Mouse (Mus musculus): ENCODE results near the gene Kctd15. TPM values are rescaled to one million over a fixed set of nuclear protein-coding genes. Genes with fewer than 3 reads are reported as not detected.

The Kctd15 gene
- polyA plus RNA-seq (2014; fragmentation: Nextera tagmentation; extraction: Ambion mirVana) = 4.3 and 4.9 TPM in 2 replicates

DNA sequence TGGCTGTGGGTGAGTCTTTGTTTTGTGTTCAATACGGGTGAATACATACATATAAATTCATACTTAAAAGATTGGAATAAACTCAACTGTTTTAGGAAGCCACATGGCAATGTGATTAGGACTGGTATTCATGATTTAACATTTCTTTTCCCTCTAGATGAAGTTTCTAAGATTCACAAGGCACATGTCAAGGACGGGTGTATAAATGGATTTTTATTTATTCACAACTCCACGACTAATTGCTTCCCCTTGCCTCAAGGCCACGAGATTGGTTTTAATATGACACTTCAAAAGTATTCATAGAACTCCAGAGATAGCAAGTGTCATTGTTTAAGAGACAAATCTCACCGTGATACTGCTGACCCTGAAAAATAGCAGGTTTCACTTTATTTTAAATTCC lies at the start of gene Kctd15:
Kctd15 (minus strand) TSS at position 101 of the 400 bp plus-strand sequence.
- ATAC-seq (replicated peaks; ENCODE audit: low FRiP score) (no peak), DNase-seq (ENCODE audit: low spot score) (no peak)
- H3K9ac ChIP-seq (ENCODE audit: low read depth, low read length) = peak within 1 kb of the TSS; percentile 60; the same call in 1 of the 2 replicates
- no peaks in the 10 kb centered on the region for H3K36me3 ChIP-seq (ENCODE audit: control insufficient read depth, insufficient read depth, low read length)
- H3K27me3 ChIP-seq (replicated peaks; ENCODE audit: control insufficient read depth, insufficient read depth, low read length) = peaks cover 47% of the 10 kb centered on the region
- peak within 1 kb of the TSS; percentile 80; the same call in 1 of the 2 replicates for H3K27ac ChIP-seq (ENCODE audit: low read depth, low read length)
- no peaks in the 10 kb centered on the region; the same call in 1 of the 2 replicates for H3K4me1 ChIP-seq (replicated peaks; ENCODE audit: control insufficient read depth, insufficient read depth, low read length)
- peak within 1 kb of the TSS; percentile 75 for H3K4me2 ChIP-seq
- H3K4me3 ChIP-seq (ENCODE audit: low read depth, low read length) = peak within 1 kb of the TSS; percentile 60
- WGBS = 63% methylated on average over 5 of the region's 5 CpGs
- no peaks in the 10 kb centered on the region for H3K9me3 ChIP-seq (ENCODE audit: control insufficient read depth, low read length)

DNA sequence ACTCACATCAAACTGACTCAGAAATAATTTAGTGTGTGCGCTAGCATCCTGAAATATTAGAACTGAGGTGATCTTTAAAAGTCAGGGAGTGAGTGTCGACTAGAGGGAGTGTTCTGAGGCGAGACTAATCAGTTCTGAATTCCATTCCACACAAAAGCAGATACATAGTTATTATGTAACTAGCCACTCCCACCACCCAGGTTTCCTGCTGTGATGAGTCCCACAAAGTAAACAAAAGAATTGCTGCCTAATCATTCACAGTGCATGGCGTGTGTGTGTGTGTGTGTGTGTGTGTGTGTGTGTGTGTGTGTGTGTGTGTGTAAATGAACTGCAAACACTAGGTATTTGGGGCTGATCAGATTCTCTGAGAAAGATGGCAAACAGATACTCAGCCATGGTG lies 47.9 kb upstream of the Kctd15 start:
- H3K4me3 ChIP-seq (ENCODE audit: low read depth, low read length) = no peak overlapping the region
- no peaks in the 10 kb centered on the region for H3K4me1 ChIP-seq (replicated peaks; ENCODE audit: control insufficient read depth, insufficient read depth, low read length)
- H3K36me3 ChIP-seq (ENCODE audit: control insufficient read depth, insufficient read depth, low read length) = no peaks in the 10 kb centered on the region
- no peak overlapping the region for H3K4me2 ChIP-seq
- no peak for ATAC-seq (replicated peaks; ENCODE audit: low FRiP score)
- H3K27me3 ChIP-seq (replicated peaks; ENCODE audit: control insufficient read depth, insufficient read depth, low read length) = no peaks in the 10 kb centered on the region
- WGBS = 47% methylated on average over 4 of the region's 4 CpGs
- no peaks in the 10 kb centered on the region; the same call in 1 of the 2 replicates for H3K9me3 ChIP-seq (ENCODE audit: control insufficient read depth, low read length)
- H3K9ac ChIP-seq (ENCODE audit: low read depth, low read length) = no peak overlapping the region
- H3K27ac ChIP-seq (ENCODE audit: low read depth, low read length) = no peak overlapping the region
- no peak for DNase-seq (ENCODE audit: low spot score)

DNA sequence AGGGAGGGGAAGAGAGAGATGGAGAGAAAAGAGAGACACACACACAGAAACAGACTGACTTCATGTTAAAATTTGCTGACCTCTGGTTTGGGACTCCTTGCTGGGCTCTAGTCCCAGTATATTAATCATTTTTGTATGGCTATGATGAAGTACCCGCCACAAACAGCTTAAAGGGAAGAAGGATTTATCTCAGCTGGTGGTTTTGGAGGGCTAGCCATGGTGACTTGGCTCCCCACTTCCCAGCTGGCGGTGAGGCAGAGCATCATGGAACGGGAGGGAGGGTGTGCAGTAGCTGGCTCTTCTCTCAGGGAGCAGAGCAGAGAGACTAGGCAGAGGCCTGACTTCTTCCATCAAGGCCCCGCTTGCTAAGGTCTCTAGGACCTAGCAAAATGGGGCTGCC lies 46.9 kb upstream of the Kctd15 start:
- no peak for ATAC-seq (replicated peaks; ENCODE audit: low FRiP score)
- WGBS = 51% methylated on average over 4 of the region's 4 CpGs
- Histone ChIP-seq H3K27ac (ENCODE audit: low read depth, low read length) (no peak overlapping the region), H3K4me1 (replicated peaks; ENCODE audit: control insufficient read depth, insufficient read depth, low read length) (no peaks in the 10 kb centered on the region), H3K27me3 (replicated peaks; ENCODE audit: control insufficient read depth, insufficient read depth, low read length) (no peaks in the 10 kb centered on the region), H3K9me3 (ENCODE audit: control insufficient read depth, low read length) (no peaks in the 10 kb centered on the region; the same call in 1 of the 2 replicates), H3K4me3 (ENCODE audit: low read depth, low read length) (no peak overlapping the region), H3K36me3 (ENCODE audit: control insufficient read depth, insufficient read depth, low read length) (no peaks in the 10 kb centered on the region), H3K4me2 (no peak overlapping the region), H3K9ac (ENCODE audit: low read depth, low read length) (no peak overlapping the region)
- DNase-seq (ENCODE audit: low spot score) = no peak

DNA sequence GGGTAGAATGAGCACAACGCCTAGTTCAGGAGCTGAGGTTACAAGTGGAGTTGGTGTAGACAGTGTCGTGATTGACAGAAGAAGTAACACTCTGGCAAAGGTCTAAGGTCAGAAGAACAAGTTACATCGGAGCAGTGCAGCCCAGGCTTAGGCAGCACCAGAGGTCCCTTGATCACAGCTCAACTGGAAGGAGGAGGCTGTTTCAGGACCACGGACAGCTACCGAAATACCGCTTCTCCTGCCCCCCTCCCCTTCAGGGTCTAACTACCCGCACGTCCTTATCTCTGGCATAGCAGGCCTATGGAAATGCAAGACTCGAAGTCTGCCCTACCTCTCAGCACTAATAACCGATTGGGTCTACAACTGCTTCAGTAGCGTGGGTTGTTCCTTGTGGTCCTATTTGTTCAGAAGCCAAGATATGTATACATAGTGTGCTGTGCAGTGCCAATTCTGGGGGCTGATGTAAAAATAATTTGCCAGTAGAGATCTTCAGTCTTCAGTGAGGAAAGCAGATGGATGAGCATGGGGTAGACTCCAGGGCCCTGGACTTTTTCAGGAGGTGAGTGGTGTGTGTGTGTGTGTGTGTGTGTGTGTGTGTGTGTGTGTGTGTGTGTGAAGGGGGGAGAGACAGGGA lies 46.3 kb upstream of the Kctd15 start:
- peak; percentile 63 for DNase-seq (ENCODE audit: low spot score)
- Histone ChIP-seq H3K4me3 (ENCODE audit: low read depth, low read length) (no peak overlapping the region), H3K27me3 (replicated peaks; ENCODE audit: control insufficient read depth, insufficient read depth, low read length) (no peaks in the 10 kb centered on the region), H3K9me3 (ENCODE audit: control insufficient read depth, low read length) (no peaks in the 10 kb centered on the region; the same call in 1 of the 2 replicates), H3K36me3 (ENCODE audit: control insufficient read depth, insufficient read depth, low read length) (no peaks in the 10 kb centered on the region), H3K27ac (ENCODE audit: low read depth, low read length) (no peak overlapping the region), H3K4me2 (no peak overlapping the region), H3K9ac (ENCODE audit: low read depth, low read length) (no peak overlapping the region), H3K4me1 (replicated peaks; ENCODE audit: control insufficient read depth, insufficient read depth, low read length) (no peaks in the 10 kb centered on the region)
- 14% methylated on average over 11 of the region's 11 CpGs for WGBS
- ATAC-seq (replicated peaks; ENCODE audit: low FRiP score) = no peak

DNA sequence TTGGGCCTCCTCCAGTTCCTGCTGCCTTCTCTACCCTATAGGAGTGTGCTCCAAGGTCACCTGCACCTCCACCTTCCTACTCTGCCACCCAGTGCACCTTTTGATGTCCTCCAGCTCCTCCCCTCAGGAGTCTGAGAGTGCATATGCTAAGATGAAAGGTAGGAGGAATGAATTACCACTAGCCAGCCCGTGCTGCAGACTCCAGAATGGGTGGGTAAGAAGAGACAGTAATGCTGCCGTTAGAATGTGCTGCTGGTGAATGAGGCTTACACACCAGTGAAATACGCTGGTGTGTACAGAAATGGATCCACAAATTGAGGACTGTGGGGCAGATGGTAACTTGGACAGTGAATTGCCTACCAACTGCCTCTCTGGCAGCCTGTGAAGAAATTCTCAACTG lies 43.4 kb upstream of the Kctd15 start:
- Histone ChIP-seq H3K36me3 (ENCODE audit: control insufficient read depth, insufficient read depth, low read length) (no peaks in the 10 kb centered on the region), H3K27me3 (replicated peaks; ENCODE audit: control insufficient read depth, insufficient read depth, low read length) (no peaks in the 10 kb centered on the region), H3K27ac (ENCODE audit: low read depth, low read length) (no peak overlapping the region), H3K9ac (ENCODE audit: low read depth, low read length) (no peak overlapping the region), H3K4me3 (ENCODE audit: low read depth, low read length) (no peak overlapping the region), H3K4me2 (no peak overlapping the region), H3K4me1 (replicated peaks; ENCODE audit: control insufficient read depth, insufficient read depth, low read length) (no peaks in the 10 kb centered on the region), H3K9me3 (ENCODE audit: control insufficient read depth, low read length) (no peaks in the 10 kb centered on the region)
- WGBS = 68% methylated on average over 3 of the region's 3 CpGs
- no peak for DNase-seq (ENCODE audit: low spot score)
- no peak for ATAC-seq (replicated peaks; ENCODE audit: low FRiP score)

DNA sequence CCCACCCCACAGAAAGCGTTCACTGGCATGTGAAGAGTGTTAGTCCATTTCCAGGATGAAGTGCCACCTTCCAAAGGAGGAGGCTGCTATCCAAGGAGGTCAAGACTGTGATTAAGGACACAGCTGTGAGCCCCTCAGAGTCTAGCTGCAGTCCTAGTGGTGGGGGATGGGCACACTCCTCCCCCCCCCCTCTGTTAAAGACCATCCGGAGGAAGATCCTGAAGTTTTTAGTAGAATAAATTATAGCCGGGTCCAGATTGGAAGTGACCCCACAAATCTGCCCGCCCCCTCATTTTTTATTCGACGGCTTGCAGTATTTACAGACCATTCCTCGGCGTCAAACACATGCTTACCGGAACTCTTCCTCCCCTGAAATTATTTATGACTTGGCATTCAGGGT lies 41.7 kb upstream of the Kctd15 start:
- no peak for DNase-seq (ENCODE audit: low spot score)
- no peaks in the 10 kb centered on the region for H3K4me1 ChIP-seq (replicated peaks; ENCODE audit: control insufficient read depth, insufficient read depth, low read length)
- no peaks in the 10 kb centered on the region for H3K27me3 ChIP-seq (replicated peaks; ENCODE audit: control insufficient read depth, insufficient read depth, low read length)
- no peak for ATAC-seq (replicated peaks; ENCODE audit: low FRiP score)
- H3K27ac ChIP-seq (ENCODE audit: low read depth, low read length) = no peak overlapping the region
- no peak overlapping the region for H3K4me2 ChIP-seq
- H3K9me3 ChIP-seq (ENCODE audit: control insufficient read depth, low read length) = no peaks in the 10 kb centered on the region
- WGBS = 83% methylated on average over 9 of the region's 9 CpGs
- no peak overlapping the region for H3K9ac ChIP-seq (ENCODE audit: low read depth, low read length)
- no peak overlapping the region for H3K4me3 ChIP-seq (ENCODE audit: low read depth, low read length)
- H3K36me3 ChIP-seq (ENCODE audit: control insufficient read depth, insufficient read depth, low read length) = no peaks in the 10 kb centered on the region

DNA sequence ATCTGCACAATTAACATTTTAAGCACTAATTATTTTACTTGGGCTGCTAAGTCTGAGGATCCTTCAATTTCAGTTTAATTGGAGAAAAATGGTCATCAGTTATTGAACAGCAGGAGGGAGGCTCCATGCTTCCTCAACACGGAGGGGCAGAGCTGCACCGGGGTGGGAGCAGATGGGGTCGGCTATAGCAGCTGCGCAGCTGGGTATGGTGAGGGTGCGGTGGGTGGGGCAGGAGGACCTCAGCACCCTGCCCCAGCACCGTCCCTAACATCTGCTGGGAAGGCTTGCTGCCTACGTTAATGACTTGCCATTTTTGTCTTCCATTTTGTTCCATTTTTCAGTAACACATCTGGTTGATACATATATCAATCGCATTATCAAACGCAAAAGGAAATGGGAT lies 39.6 kb upstream of the Kctd15 start:
- no peak overlapping the region for H3K9ac ChIP-seq (ENCODE audit: low read depth, low read length)
- no peaks in the 10 kb centered on the region for H3K9me3 ChIP-seq (ENCODE audit: control insufficient read depth, low read length)
- no peaks in the 10 kb centered on the region for H3K36me3 ChIP-seq (ENCODE audit: control insufficient read depth, insufficient read depth, low read length)
- ATAC-seq (replicated peaks; ENCODE audit: low FRiP score) = no peak
- H3K27me3 ChIP-seq (replicated peaks; ENCODE audit: control insufficient read depth, insufficient read depth, low read length) = no peaks in the 10 kb centered on the region
- no peaks in the 10 kb centered on the region for H3K4me1 ChIP-seq (replicated peaks; ENCODE audit: control insufficient read depth, insufficient read depth, low read length)
- H3K4me2 ChIP-seq = no peak overlapping the region
- no peak overlapping the region for H3K4me3 ChIP-seq (ENCODE audit: low read depth, low read length)
- 69% methylated on average over 9 of the region's 9 CpGs for WGBS
- DNase-seq (ENCODE audit: low spot score) = no peak
- no peak overlapping the region for H3K27ac ChIP-seq (ENCODE audit: low read depth, low read length)

DNA sequence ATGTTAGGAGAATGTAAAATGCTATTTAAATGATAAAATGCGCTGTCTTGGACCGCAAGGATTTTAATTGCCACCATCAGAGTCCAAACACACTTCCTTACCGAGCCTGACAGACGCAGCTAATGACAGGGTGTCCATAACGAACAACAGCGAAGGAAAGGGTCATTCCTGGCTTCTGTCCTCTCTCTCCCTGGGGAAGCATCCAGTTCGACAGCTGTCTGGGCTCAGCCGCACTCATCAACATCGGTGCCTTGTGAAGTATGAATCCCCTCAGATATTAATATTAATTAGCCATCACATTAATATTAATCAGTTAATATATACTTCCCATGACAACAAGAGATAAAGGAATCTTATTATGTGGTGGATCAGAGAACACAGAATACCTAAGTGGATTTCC lies 38.4 kb upstream of the Kctd15 start:
- H3K4me3 ChIP-seq (ENCODE audit: low read depth, low read length) = no peak overlapping the region
- no peak for DNase-seq (ENCODE audit: low spot score)
- no peak overlapping the region for H3K9ac ChIP-seq (ENCODE audit: low read depth, low read length)
- no peaks in the 10 kb centered on the region for H3K36me3 ChIP-seq (ENCODE audit: control insufficient read depth, insufficient read depth, low read length)
- no peaks in the 10 kb centered on the region for H3K27me3 ChIP-seq (replicated peaks; ENCODE audit: control insufficient read depth, insufficient read depth, low read length)
- ATAC-seq (replicated peaks; ENCODE audit: low FRiP score) = no peak
- 74% methylated on average over 9 of the region's 9 CpGs for WGBS
- no peak overlapping the region for H3K4me2 ChIP-seq
- H3K4me1 ChIP-seq (replicated peaks; ENCODE audit: control insufficient read depth, insufficient read depth, low read length) = no peaks in the 10 kb centered on the region
- no peaks in the 10 kb centered on the region for H3K9me3 ChIP-seq (ENCODE audit: control insufficient read depth, low read length)
- no peak overlapping the region for H3K27ac ChIP-seq (ENCODE audit: low read depth, low read length)

DNA sequence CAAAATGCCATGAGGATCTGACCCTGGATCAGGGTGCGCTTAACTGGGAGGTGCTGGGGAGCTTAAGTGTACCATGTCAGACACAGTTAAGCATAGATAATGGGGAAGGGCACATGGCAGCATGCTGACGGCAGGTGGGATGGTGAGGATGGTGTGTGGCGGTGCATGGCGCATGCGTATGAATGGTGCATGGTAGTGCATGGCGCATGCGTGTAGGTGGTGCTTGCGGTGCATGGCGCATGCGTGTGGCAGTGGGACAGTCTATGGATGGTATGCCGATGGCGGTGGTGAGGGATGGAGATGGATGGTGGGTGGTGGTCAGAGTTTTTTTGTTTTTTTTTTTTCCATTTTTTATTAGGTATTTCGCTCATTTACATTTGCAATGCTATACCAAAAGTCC lies 37.4 kb upstream of the Kctd15 start:
- DNase-seq (ENCODE audit: low spot score) = no peak
- Histone ChIP-seq H3K4me3 (ENCODE audit: low read depth, low read length) (no peak overlapping the region), H3K27me3 (replicated peaks; ENCODE audit: control insufficient read depth, insufficient read depth, low read length) (no peaks in the 10 kb centered on the region), H3K9ac (ENCODE audit: low read depth, low read length) (no peak overlapping the region), H3K36me3 (ENCODE audit: control insufficient read depth, insufficient read depth, low read length) (no peaks in the 10 kb centered on the region), H3K27ac (ENCODE audit: low read depth, low read length) (no peak overlapping the region), H3K4me2 (no peak overlapping the region), H3K9me3 (ENCODE audit: control insufficient read depth, low read length) (no peaks in the 10 kb centered on the region), H3K4me1 (replicated peaks; ENCODE audit: control insufficient read depth, insufficient read depth, low read length) (no peaks in the 10 kb centered on the region)
- WGBS = 90% methylated on average over 13 of the region's 13 CpGs
- no peak for ATAC-seq (replicated peaks; ENCODE audit: low FRiP score)

Data from liver, embryonic 11.5 days (tissue).